Mouse (Mus musculus) megakaryocyte, embryonic 14.5 days (primary cell): ENCODE measurements at regions not wholly inside any gene's neighbourhood (a gene's known extent, or its start where the extent isn't known, plus 50 kb on each side); places are given as distances from the start of the nearest gene placed in this dataset.

Experiments used
- FLI1 ChIP-seq: IDR thresholded peaks from 2 replicates; pipeline ENCODE4 v1.6.1; 2012; ENCODE audit warnings: low read length, inconsistent platforms, mixed read lengths
- GATA1 ChIP-seq: IDR thresholded peaks from 3 replicates; pipeline ENCODE4 v1.6.1; 2012; ENCODE audit warnings: mixed read lengths, low read length, inconsistent platforms, borderline replicate concordance

GRCm38 (mm10) chr17:10109511-10110374 is 209.9 kb downstream of the Qk start:
- TF ChIP-seq GATA1 = no peak
- no peak for TF ChIP-seq FLI1
